Comparison of ENCODE assay signal across 24 mouse cellular contexts in genomic region chr9:108062142-108062541, GRCm38 (mm10). TPM values are rescaled to one million over a fixed set of nuclear protein-coding genes. Genes with fewer than 3 reads are reported as not detected.
DNase-seq lines count a peak whose midpoint lies in the region; ATAC-seq and TF ChIP-seq lines count a peak whose summit lies in the region.
"Had no signal": no experiment of that assay in that cellular context is flagged by ENCODE, and none has a peak within 500 bp of the region (broad histone marks: within the 10 kb centered on the region; RNA-seq: fewer than 3 reads in every experiment).

No protein-coding gene starts in this region.

- no peak overlapping the region for H3K27ac ChIP-seq in hindbrain, embryonic 13.5 days
- no peak overlapping the region for H3K27ac ChIP-seq in hindbrain, postnatal 0 days
- H3K27ac ChIP-seq in midbrain, embryonic 13.5 days = no peak overlapping the region
- no peak overlapping the region for H3K27ac ChIP-seq in midbrain, embryonic 15.5 days
- H3K27ac ChIP-seq: embryonic facial prominence, embryonic 13.5 days; forebrain, embryonic 12.5 days; heart, embryonic 10.5 days; hindbrain, embryonic 14.5 days had no signal

- no peak overlapping the region for H3K4me3 ChIP-seq in hindbrain, embryonic 13.5 days
- H3K4me3 ChIP-seq in hindbrain, postnatal 0 days (ENCODE audit: low read length) = no peak overlapping the region
- H3K4me3 ChIP-seq in midbrain, embryonic 13.5 days (replicated peaks) = no peak overlapping the region
- no peak overlapping the region for H3K4me3 ChIP-seq in midbrain, embryonic 15.5 days
- H3K4me3 ChIP-seq: embryonic facial prominence, embryonic 13.5 days; forebrain, embryonic 12.5 days; heart, embryonic 10.5 days had no signal

- H3K4me2 ChIP-seq in hindbrain, embryonic 13.5 days = no peak overlapping the region
- no peak overlapping the region for H3K4me2 ChIP-seq in hindbrain, postnatal 0 days (ENCODE audit: low read depth, low read length)
- H3K4me2 ChIP-seq in midbrain, embryonic 13.5 days (replicated peaks) = no peak overlapping the region
- no peak overlapping the region for H3K4me2 ChIP-seq in midbrain, embryonic 15.5 days
- H3K4me2 ChIP-seq: embryonic facial prominence, embryonic 13.5 days; forebrain, embryonic 12.5 days; hindbrain, embryonic 14.5 days had no signal

- H3K9me3 ChIP-seq in hindbrain, embryonic 13.5 days = no peaks in the 10 kb centered on the region
- no peaks in the 10 kb centered on the region for H3K9me3 ChIP-seq in hindbrain, postnatal 0 days (ENCODE audit: low read length)
- no peaks in the 10 kb centered on the region for H3K9me3 ChIP-seq in midbrain, embryonic 13.5 days
- no peaks in the 10 kb centered on the region for H3K9me3 ChIP-seq in midbrain, embryonic 15.5 days
- H3K9me3 ChIP-seq: embryonic facial prominence, embryonic 13.5 days; forebrain, embryonic 12.5 days; heart, embryonic 10.5 days had no signal

- no peaks in the 10 kb centered on the region for H3K27me3 ChIP-seq in hindbrain, embryonic 13.5 days
- no peaks in the 10 kb centered on the region for H3K27me3 ChIP-seq in hindbrain, postnatal 0 days (ENCODE audit: insufficient read depth, low read length)
- no peaks in the 10 kb centered on the region for H3K27me3 ChIP-seq in midbrain, embryonic 13.5 days
- no peaks in the 10 kb centered on the region for H3K27me3 ChIP-seq in midbrain, embryonic 15.5 days (replicated peaks)
- H3K27me3 ChIP-seq: embryonic facial prominence, embryonic 13.5 days; forebrain, embryonic 12.5 days; Patski had no signal

- no peaks in the 10 kb centered on the region for H3K4me1 ChIP-seq in hindbrain, embryonic 13.5 days (replicated peaks)
- no peaks in the 10 kb centered on the region for H3K4me1 ChIP-seq in hindbrain, postnatal 0 days (ENCODE audit: insufficient read depth, low read length)
- H3K4me1 ChIP-seq in midbrain, embryonic 13.5 days (replicated peaks) = 0 out of 2 replicates have a peak, but pooled peaks cover 2% of the 10 kb centered on the region
- no peaks in the 10 kb centered on the region for H3K4me1 ChIP-seq in midbrain, embryonic 15.5 days
- H3K4me1 ChIP-seq: embryonic facial prominence, embryonic 13.5 days; forebrain, embryonic 12.5 days had no signal

- H3K9ac ChIP-seq in hindbrain, embryonic 13.5 days = peak overlapping the region; percentile 19; the same call in 1 of the 2 replicates
- H3K9ac ChIP-seq in hindbrain, postnatal 0 days (replicated peaks; ENCODE audit: low read length) = no peak overlapping the region
- no peak overlapping the region; the same call in 1 of the 2 replicates for H3K9ac ChIP-seq in midbrain, embryonic 13.5 days (replicated peaks)
- no peak overlapping the region; the same call in 1 of the 2 replicates for H3K9ac ChIP-seq in midbrain, embryonic 15.5 days
- H3K9ac ChIP-seq: embryonic facial prominence, embryonic 13.5 days; forebrain, embryonic 12.5 days; hindbrain, embryonic 14.5 days had no signal

- no peak for ATAC-seq in hindbrain, embryonic 13.5 days (ENCODE audit: low FRiP score)
- no peak for ATAC-seq in hindbrain, postnatal 0 days
- ATAC-seq in midbrain, embryonic 13.5 days = peak; percentile 22; the same call in 1 of the 2 replicates
- ATAC-seq in midbrain, embryonic 15.5 days (replicated peaks) = no peak
- ATAC-seq: activated CD4-positive, CD25-positive, alpha-beta regulatory T cell, adult 4 months; forebrain, embryonic 16.5 days; inflammation-experienced regulatory T-cells, adult 6 months; Patski had no signal

- TF ChIP-seq CTCF in hindbrain, postnatal 0 days (IDR thresholded peaks at IDR 0.05; ENCODE audit: low read depth) = no peak

- 88% methylated on average over 3 of the region's 3 CpGs for WGBS in hindbrain, embryonic 13.5 days
- 87% methylated on average over 3 of the region's 3 CpGs for WGBS in hindbrain, postnatal 0 days
- 83% methylated on average over 3 of the region's 3 CpGs for WGBS in midbrain, embryonic 13.5 days
- 78% methylated on average over 3 of the region's 3 CpGs for WGBS in midbrain, embryonic 15.5 days

- DNase-seq in cerebellum, adult 9-10 months = peak; percentile 30
- DNase-seq in cerebellum, adult 8-10 months = no peak
- DNase-seq in hindbrain, postnatal 0 days (ENCODE audit: low spot score) = no peak
- peak; percentile 42 for DNase-seq in MN1 (ENCODE audit: low spot score)
- DNase-seq: adrenal gland, postnatal 25 days; cerebellum, postnatal 10 days; embryo, embryonic 11 days; gastrocnemius, postnatal 10 days; heart, adult 18-20 months; heart, postnatal 10 days; heart, postnatal 4 days had no signal

- peaks cover 84% of the 10 kb centered on the region for H3K36me3 ChIP-seq in hindbrain, embryonic 13.5 days
- peaks cover 42% of the 10 kb centered on the region for H3K36me3 ChIP-seq in hindbrain, postnatal 0 days (ENCODE audit: insufficient read depth, low read length)
- peaks cover 82% of the 10 kb centered on the region for H3K36me3 ChIP-seq in midbrain, embryonic 13.5 days
- H3K36me3 ChIP-seq in midbrain, embryonic 15.5 days (replicated peaks) = peaks cover 23% of the 10 kb centered on the region; the same call in 1 of the 2 replicates

RNA-seq across cellular contexts. Expression of gene Amigo3, which starts 9.2 kb away (rescaled TPM):
- polyA plus RNA-seq in hindbrain, embryonic 13.5 days (2015; fragmentation: Nextera tagmentation; extraction: Ambion mirVana) = 3.1 and 3.4 TPM in 2 replicates
- total RNA-seq in hindbrain, postnatal 0 days (2014; rRNA removed) = 4.8 and 6.1 TPM in 2 replicates
- polyA plus RNA-seq in hindbrain, postnatal 0 days (2015; fragmentation: Nextera tagmentation; extraction: Ambion mirVana) = 1.8 and 2.1 TPM in 2 replicates
- 3.0 and 3.3 TPM in 2 replicates for polyA plus RNA-seq in midbrain, embryonic 13.5 days (2015; fragmentation: Nextera tagmentation; extraction: Ambion mirVana)
- 3.5 and 3.6 TPM in 2 replicates for polyA plus RNA-seq in midbrain, embryonic 15.5 days (2015; fragmentation: Nextera tagmentation; extraction: Ambion mirVana)

RNA-seq across cellular contexts. Expression of gene Gmppb, which starts 13.1 kb away (rescaled TPM):
- 20.1 and 21.1 TPM in 2 replicates for polyA plus RNA-seq in hindbrain, embryonic 13.5 days (2015; fragmentation: Nextera tagmentation; extraction: Ambion mirVana)
- 13.0 and 13.3 TPM in 2 replicates for total RNA-seq in hindbrain, postnatal 0 days (2014; rRNA removed)
- 17.1 and 18.1 TPM in 2 replicates for polyA plus RNA-seq in hindbrain, postnatal 0 days (2015; fragmentation: Nextera tagmentation; extraction: Ambion mirVana)
- polyA plus RNA-seq in midbrain, embryonic 13.5 days (2015; fragmentation: Nextera tagmentation; extraction: Ambion mirVana) = 18.1 and 18.5 TPM in 2 replicates
- polyA plus RNA-seq in midbrain, embryonic 15.5 days (2015; fragmentation: Nextera tagmentation; extraction: Ambion mirVana) = 19.6 and 22.0 TPM in 2 replicates

RNA-seq across cellular contexts. Expression of gene Mst1, which starts 18.1 kb away (rescaled TPM):
- polyA plus RNA-seq in hindbrain, embryonic 13.5 days (2015; fragmentation: Nextera tagmentation; extraction: Ambion mirVana) = not detected in 2 replicates
- 0.29 TPM in 1 of 2 replicates, not detected in the other for total RNA-seq in hindbrain, postnatal 0 days (2014; rRNA removed)
- polyA plus RNA-seq in hindbrain, postnatal 0 days (2015; fragmentation: Nextera tagmentation; extraction: Ambion mirVana) = not detected in 2 replicates
- 0.11 and 0.23 TPM in 2 replicates for polyA plus RNA-seq in midbrain, embryonic 13.5 days (2015; fragmentation: Nextera tagmentation; extraction: Ambion mirVana)
- not detected in 2 replicates for polyA plus RNA-seq in midbrain, embryonic 15.5 days (2015; fragmentation: Nextera tagmentation; extraction: Ambion mirVana)
- total RNA-seq: common myeloid progenitor, adult 5-6 weeks; heart, postnatal 10 days; heart, postnatal 4 days had no signal
- polyA plus RNA-seq: forebrain, embryonic 16.5 days; heart, embryonic 14.5 days; hindbrain, embryonic 14.5 days had no signal

RNA-seq across cellular contexts. Expression of gene Rnf123, which starts 21.0 kb away (rescaled TPM):
- 42.8 and 43.1 TPM in 2 replicates for polyA plus RNA-seq in hindbrain, embryonic 13.5 days (2015; fragmentation: Nextera tagmentation; extraction: Ambion mirVana)
- total RNA-seq in hindbrain, postnatal 0 days (2014; rRNA removed) = 59.0 and 60.4 TPM in 2 replicates
- polyA plus RNA-seq in hindbrain, postnatal 0 days (2015; fragmentation: Nextera tagmentation; extraction: Ambion mirVana) = 41.8 and 43.8 TPM in 2 replicates
- polyA plus RNA-seq in midbrain, embryonic 13.5 days (2015; fragmentation: Nextera tagmentation; extraction: Ambion mirVana) = 46.2 and 55.6 TPM in 2 replicates
- polyA plus RNA-seq in midbrain, embryonic 15.5 days (2015; fragmentation: Nextera tagmentation; extraction: Ambion mirVana) = 54.7 and 55.0 TPM in 2 replicates

RNA-seq across cellular contexts. Expression of gene Apeh, which starts 32.3 kb away (rescaled TPM):
- 57.7 and 57.8 TPM in 2 replicates for polyA plus RNA-seq in hindbrain, embryonic 13.5 days (2015; fragmentation: Nextera tagmentation; extraction: Ambion mirVana)
- 47.8 and 53.3 TPM in 2 replicates for total RNA-seq in hindbrain, postnatal 0 days (2014; rRNA removed)
- polyA plus RNA-seq in hindbrain, postnatal 0 days (2015; fragmentation: Nextera tagmentation; extraction: Ambion mirVana) = 39.6 and 40.4 TPM in 2 replicates
- 56.3 and 62.5 TPM in 2 replicates for polyA plus RNA-seq in midbrain, embryonic 13.5 days (2015; fragmentation: Nextera tagmentation; extraction: Ambion mirVana)
- 54.7 and 61.3 TPM in 2 replicates for polyA plus RNA-seq in midbrain, embryonic 15.5 days (2015; fragmentation: Nextera tagmentation; extraction: Ambion mirVana)

Comparison
In these comparisons a context has a peak if more than half of its experiments do, and no peak if none do; other contexts are left out.
1. DNase-seq: peak in cerebellum, adult 9-10 months (single experiment) and MN1 (single experiment); none in cerebellum, adult 8-10 months (single experiment) and hindbrain, postnatal 0 days (single experiment).